Mouse (Mus musculus): ENCODE results near the gene Hmgb1. TPM values are rescaled to one million over a fixed set of nuclear protein-coding genes. Genes with fewer than 3 reads are reported as not detected.

The Hmgb1 gene
- total and polyA plus RNA-seq, 3 experiments = 517 to 576 (median 529) TPM

GRCm38 (mm10) chr5:149119341-149119881 is 64.9 kb downstream of the Hmgb1 start:
- Histone ChIP-seq H3K4me1 (ENCODE audit: insufficient read depth, low read depth, low read length) (no peaks in the 10 kb centered on the region), H3K27me3 (ENCODE audit: insufficient read depth, low read length) (0 out of 2 replicates have a peak, but pooled peaks cover 3% of the 10 kb centered on the region), H3K36me3 (replicated peaks) (no peaks in the 10 kb centered on the region), H3K4me3 (ENCODE audit: low read depth, low read length) (no peak overlapping the region), H3K9me3 (replicated peaks) (no peaks in the 10 kb centered on the region)
- no peak for ATAC-seq (ENCODE audit: extremely low read depth, insufficient number of reproducible peaks, low FRiP score, poor library complexity, severe bottlenecking)
- TF ChIP-seq CTCF (IDR thresholded peaks at IDR 0.05; ENCODE audit: low read depth, low read length) = no peak
- no peak for TF ChIP-seq TAL1 (conservative IDR thresholded peaks at IDR 0.05; ENCODE audit: low read depth, low read length)
- no peak for TF ChIP-seq POLR2AphosphoS5 (IDR thresholded peaks at IDR 0.05; ENCODE audit: insufficient replicate concordance, low read depth, low read length)
- TF ChIP-seq GATA2 (IDR thresholded peaks at IDR 0.05; ENCODE audit: borderline replicate concordance, low read depth, low read length) = no peak
- no peak for TF ChIP-seq GATA1 (IDR thresholded peaks at IDR 0.05; ENCODE audit: borderline replicate concordance, low read length)
- DNase-seq (ENCODE audit: low spot score) = no peak

- Histone ChIP-seq H3K9me3 (replicated peaks) (no peaks in the 10 kb centered on the region), H3K27me3 (ENCODE audit: insufficient read depth, low read length) (no peaks in the 10 kb centered on the region), H3K4me1 (ENCODE audit: insufficient read depth, low read depth, low read length) (no peaks in the 10 kb centered on the region), H3K36me3 (replicated peaks) (no peaks in the 10 kb centered on the region), H3K4me3 (ENCODE audit: low read depth, low read length) (no peak overlapping the region)
- ATAC-seq (ENCODE audit: extremely low read depth, insufficient number of reproducible peaks, low FRiP score, poor library complexity, severe bottlenecking) (no peak), DNase-seq (ENCODE audit: low spot score) (no peak)
- TF ChIP-seq GATA1 (IDR thresholded peaks at IDR 0.05; ENCODE audit: borderline replicate concordance, low read length) = no peak
- no peak for TF ChIP-seq TAL1 (conservative IDR thresholded peaks at IDR 0.05; ENCODE audit: low read depth, low read length)
- TF ChIP-seq GATA2 (IDR thresholded peaks at IDR 0.05; ENCODE audit: borderline replicate concordance, low read depth, low read length) = no peak
- TF ChIP-seq CTCF (IDR thresholded peaks at IDR 0.05; ENCODE audit: low read depth, low read length) = no peak
Observed at GRCm38 (mm10) chr5:149117815-149118547, 66.3 kb downstream of the Hmgb1 start.

- no peak for ATAC-seq (ENCODE audit: extremely low read depth, insufficient number of reproducible peaks, low FRiP score, poor library complexity, severe bottlenecking)
- Histone ChIP-seq H3K9me3 (replicated peaks) (no peaks in the 10 kb centered on the region), H3K4me1 (ENCODE audit: insufficient read depth, low read depth, low read length) (no peaks in the 10 kb centered on the region), H3K27me3 (ENCODE audit: insufficient read depth, low read length) (no peaks in the 10 kb centered on the region; the same call in 1 of the 2 replicates), H3K4me3 (ENCODE audit: low read depth, low read length) (no peak overlapping the region), H3K36me3 (replicated peaks) (no peaks in the 10 kb centered on the region)
- no peak for TF ChIP-seq TAL1 (conservative IDR thresholded peaks at IDR 0.05; ENCODE audit: low read depth, low read length)
- no peak for TF ChIP-seq POLR2AphosphoS5 (IDR thresholded peaks at IDR 0.05; ENCODE audit: insufficient replicate concordance, low read depth, low read length)
- no peak for TF ChIP-seq GATA1 (IDR thresholded peaks at IDR 0.05; ENCODE audit: borderline replicate concordance, low read length)
- no peak for TF ChIP-seq CTCF (IDR thresholded peaks at IDR 0.05; ENCODE audit: low read depth, low read length)
- no peak for TF ChIP-seq GATA2 (IDR thresholded peaks at IDR 0.05; ENCODE audit: borderline replicate concordance, low read depth, low read length)
- no peak for DNase-seq (ENCODE audit: low spot score)
Observed at GRCm38 (mm10) chr5:149114587-149114986, 69.7 kb downstream of the Hmgb1 start.

- Histone ChIP-seq H3K27me3 (ENCODE audit: insufficient read depth, low read length) (peaks cover 2% of the 10 kb centered on the region; the same call in 1 of the 2 replicates), H3K4me3 (ENCODE audit: low read depth, low read length) (no peak overlapping the region), H3K4me1 (ENCODE audit: insufficient read depth, low read depth, low read length) (no peaks in the 10 kb centered on the region), H3K36me3 (replicated peaks) (no peaks in the 10 kb centered on the region), H3K9me3 (replicated peaks) (no peaks in the 10 kb centered on the region)
- DNase-seq (ENCODE audit: low spot score) (no peak), ATAC-seq (ENCODE audit: extremely low read depth, insufficient number of reproducible peaks, low FRiP score, poor library complexity, severe bottlenecking) (no peak)
- TF ChIP-seq CTCF (IDR thresholded peaks at IDR 0.05; ENCODE audit: low read depth, low read length) = no peak
- no peak for TF ChIP-seq POLR2AphosphoS5 (IDR thresholded peaks at IDR 0.05; ENCODE audit: insufficient replicate concordance, low read depth, low read length)
- no peak for TF ChIP-seq GATA2 (IDR thresholded peaks at IDR 0.05; ENCODE audit: borderline replicate concordance, low read depth, low read length)
- no peak for TF ChIP-seq TAL1 (conservative IDR thresholded peaks at IDR 0.05; ENCODE audit: low read depth, low read length)
- TF ChIP-seq GATA1 (IDR thresholded peaks at IDR 0.05; ENCODE audit: borderline replicate concordance, low read length) = no peak
Observed at GRCm38 (mm10) chr5:149114034-149114433, 70.3 kb downstream of the Hmgb1 start.

GRCm38 (mm10) chr5:149113439-149113838 is 70.8 kb downstream of the Hmgb1 start:
- ATAC-seq (ENCODE audit: extremely low read depth, insufficient number of reproducible peaks, low FRiP score, poor library complexity, severe bottlenecking) = no peak

GRCm38 (mm10) chr5:149112559-149112958 is 71.7 kb downstream of the Hmgb1 start:
- ATAC-seq (ENCODE audit: extremely low read depth, insufficient number of reproducible peaks, low FRiP score, poor library complexity, severe bottlenecking) (no peak), DNase-seq (ENCODE audit: low spot score) (no peak)
- Histone ChIP-seq H3K4me3 (ENCODE audit: low read depth, low read length) (no peak overlapping the region), H3K9me3 (replicated peaks) (no peaks in the 10 kb centered on the region), H3K36me3 (replicated peaks) (no peaks in the 10 kb centered on the region), H3K4me1 (ENCODE audit: insufficient read depth, low read depth, low read length) (no peaks in the 10 kb centered on the region), H3K27me3 (ENCODE audit: insufficient read depth, low read length) (peaks cover 4% of the 10 kb centered on the region; the same call in 1 of the 2 replicates)
- no peak for TF ChIP-seq GATA2 (IDR thresholded peaks at IDR 0.05; ENCODE audit: borderline replicate concordance, low read depth, low read length)
- TF ChIP-seq POLR2AphosphoS5 (IDR thresholded peaks at IDR 0.05; ENCODE audit: insufficient replicate concordance, low read depth, low read length) = no peak
- no peak for TF ChIP-seq CTCF (IDR thresholded peaks at IDR 0.05; ENCODE audit: low read depth, low read length)
- TF ChIP-seq TAL1 (conservative IDR thresholded peaks at IDR 0.05; ENCODE audit: low read depth, low read length) = no peak
- TF ChIP-seq GATA1 (IDR thresholded peaks at IDR 0.05; ENCODE audit: borderline replicate concordance, low read length) = no peak

More at GRCm38 (mm10) chr5:149113439-149113838, 70.8 kb downstream of the Hmgb1 start:
- no peak for TF ChIP-seq TAL1 (conservative IDR thresholded peaks at IDR 0.05; ENCODE audit: low read depth, low read length)
- no peak for TF ChIP-seq GATA2 (IDR thresholded peaks at IDR 0.05; ENCODE audit: borderline replicate concordance, low read depth, low read length)
- no peak for TF ChIP-seq GATA1 (IDR thresholded peaks at IDR 0.05; ENCODE audit: borderline replicate concordance, low read length)
- no peak for TF ChIP-seq POLR2AphosphoS5 (IDR thresholded peaks at IDR 0.05; ENCODE audit: insufficient replicate concordance, low read depth, low read length)
- TF ChIP-seq CTCF (IDR thresholded peaks at IDR 0.05; ENCODE audit: low read depth, low read length) = no peak
- no peak overlapping the region for H3K4me3 ChIP-seq (ENCODE audit: low read depth, low read length)
- no peaks in the 10 kb centered on the region for H3K4me1 ChIP-seq (ENCODE audit: insufficient read depth, low read depth, low read length)
- no peaks in the 10 kb centered on the region for H3K9me3 ChIP-seq (replicated peaks)
- no peaks in the 10 kb centered on the region for H3K36me3 ChIP-seq (replicated peaks)
- peaks cover 4% of the 10 kb centered on the region; the same call in 1 of the 2 replicates for H3K27me3 ChIP-seq (ENCODE audit: insufficient read depth, low read length)
- DNase-seq (ENCODE audit: low spot score) = no peak
